Mouse (Mus musculus) liver, embryonic 13.5 days (tissue): ENCODE results near the gene Tenm4. TPM values are rescaled to one million over a fixed set of nuclear protein-coding genes. Genes with fewer than 3 reads are reported as not detected.

ENCODE experiments used
- ATAC-seq: fragments of 200-750 bp; cut with Nextera tagmentation; 2 replicates; pipeline ENCODE4 v1.8.0; 2017; ENCODE audit warnings: low read depth, mild to moderate bottlenecking, moderate number of reproducible peaks, moderate library complexity
- DNase-seq: peaks from one replicate; pipeline ENCODE4 v3.0.0; 2022
- H3K27ac ChIP-seq: fragments of 300-500 bp; sonication (generic); 2 replicates; pipeline ENCODE4 v1.5.1; 2015; ENCODE audit warnings: moderate library complexity, mild to moderate bottlenecking, inconsistent platforms
- H3K27me3 ChIP-seq: fragments of 300-500 bp; sonication (generic); 2 replicates; pipeline ENCODE4 v1.6.1; 2015; ENCODE audit warnings: mild to moderate bottlenecking, inconsistent platforms
- H3K36me3 ChIP-seq: fragments of 300-500 bp; sonication (generic); 2 replicates; pipeline ENCODE4 v1.6.1; 2015; ENCODE audit warnings: mild to moderate bottlenecking, inconsistent platforms
- H3K4me1 ChIP-seq: fragments of 300-500 bp; sonication (generic); replicated peaks from 2 replicates; pipeline ENCODE4 v1.6.1; 2015; ENCODE audit warnings: inconsistent platforms
- H3K4me2 ChIP-seq: fragments of 300-500 bp; sonication (generic); 2 replicates; pipeline ENCODE4 v1.6.1; 2015; ENCODE audit warnings: inconsistent platforms, mild to moderate bottlenecking, moderate library complexity
- H3K4me3 ChIP-seq: fragments of 300-500 bp; sonication (generic); replicated peaks from 2 replicates; pipeline ENCODE4 v1.5.1; 2015; ENCODE audit warnings: mild to moderate bottlenecking, inconsistent platforms
- H3K9ac ChIP-seq: fragments of 300-500 bp; sonication (generic); 2 replicates; pipeline ENCODE4 v1.6.1; 2015; ENCODE audit warnings: mild to moderate bottlenecking, inconsistent platforms
- H3K9me3 ChIP-seq: fragments of 300-500 bp; sonication (generic); replicated peaks from 2 replicates; pipeline ENCODE4 v1.6.1; 2016; ENCODE audit warnings: inconsistent platforms
- WGBS: fragments of 180-500 bp; shearing (Covaris S2); methylation state at CpG from one replicate; pipeline ENCODE4 v1.1.7; 2015; ENCODE audit not compliant: insufficient replicate concordance; 5-methylcytosine and 5-hydroxymethylcytosine counted together
- polyA plus RNA-seq: library from polyadenylated mRNA; unstranded; fragments of >200 nt; fragmentation: Nextera tagmentation; extraction: Ambion mirVana; gene quantifications from 2 replicates; pipeline ENCODE4 v1.2.1, GENCODE M21; 2015

Gene Tenm4
- polyA plus RNA-seq, 1 experiment from 2014 or later, result 0.47 TPM

GRCm38 (mm10) chr7:96265941-96266340 is 94.9 kb downstream of the Tenm4 start:
- Histone ChIP-seq H3K36me3 (no peaks in the 10 kb centered on the region), H3K9ac (no peak overlapping the region), H3K9me3 (no peaks in the 10 kb centered on the region), H3K27me3 (no peaks in the 10 kb centered on the region), H3K4me3 (no peak overlapping the region), H3K27ac (no peak overlapping the region), H3K4me2 (no peak overlapping the region), H3K4me1 (no peaks in the 10 kb centered on the region)
- ATAC-seq (no peak), DNase-seq (no peak)
- 75% methylated on average over 1 of the region's 1 CpGs for WGBS

- Histone ChIP-seq H3K4me3 (no peak overlapping the region), H3K27ac (no peak overlapping the region), H3K4me2 (no peak overlapping the region), H3K4me1 (no peaks in the 10 kb centered on the region), H3K27me3 (no peaks in the 10 kb centered on the region), H3K9ac (no peak overlapping the region), H3K9me3 (no peaks in the 10 kb centered on the region), H3K36me3 (no peaks in the 10 kb centered on the region)
- no peak for DNase-seq
- 33% methylated on average over 6 of the region's 6 CpGs for WGBS
- ATAC-seq, result no peak
Observed at GRCm38 (mm10) chr7:96267266-96267665, 96.2 kb downstream of the Tenm4 start.

- ATAC-seq (no peak), DNase-seq (no peak)
- no peak overlapping the region for H3K27ac ChIP-seq
- H3K4me1 ChIP-seq, result no peaks in the 10 kb centered on the region
- H3K4me3 ChIP-seq, result no peak overlapping the region
- H3K9ac ChIP-seq, result no peak overlapping the region
- 63% methylated on average over 4 of the region's 4 CpGs for WGBS
- no peaks in the 10 kb centered on the region for H3K27me3 ChIP-seq
- no peak overlapping the region for H3K4me2 ChIP-seq
- no peaks in the 10 kb centered on the region for H3K36me3 ChIP-seq
- no peaks in the 10 kb centered on the region; the same call in 1 of the 2 replicates for H3K9me3 ChIP-seq
Observed at GRCm38 (mm10) chr7:96270684-96271083, 99.6 kb downstream of the Tenm4 start.

- Histone ChIP-seq H3K4me3 (no peak overlapping the region), H3K4me2 (no peak overlapping the region), H3K9ac (no peak overlapping the region), H3K36me3 (no peaks in the 10 kb centered on the region), H3K27ac (no peak overlapping the region), H3K4me1 (no peaks in the 10 kb centered on the region), H3K27me3 (no peaks in the 10 kb centered on the region), H3K9me3 (no peaks in the 10 kb centered on the region; the same call in 1 of the 2 replicates)
- ATAC-seq (no peak), DNase-seq (no peak)
- WGBS, result 45% methylated on average over 3 of the region's 3 CpGs
Observed at GRCm38 (mm10) chr7:96272068-96272467, 101.0 kb downstream of the Tenm4 start.

GRCm38 (mm10) chr7:96274486-96274885 is 103.4 kb downstream of the Tenm4 start:
- no peaks in the 10 kb centered on the region; the same call in 1 of the 2 replicates for H3K9me3 ChIP-seq
- H3K27me3 ChIP-seq, result no peaks in the 10 kb centered on the region
- no peaks in the 10 kb centered on the region for H3K36me3 ChIP-seq
- no peak overlapping the region for H3K27ac ChIP-seq
- H3K4me3 ChIP-seq, result no peak overlapping the region
- H3K4me2 ChIP-seq, result no peak overlapping the region
- no peak for DNase-seq
- no peak for ATAC-seq
- H3K9ac ChIP-seq, result no peak overlapping the region
- H3K4me1 ChIP-seq, result no peaks in the 10 kb centered on the region
- 63% methylated on average over 2 of the region's 2 CpGs for WGBS

GRCm38 (mm10) chr7:96277550-96277949 is 106.5 kb downstream of the Tenm4 start:
- no peaks in the 10 kb centered on the region for H3K27me3 ChIP-seq
- no peak for ATAC-seq
- 83% methylated on average over 10 of the region's 10 CpGs for WGBS

GRCm38 (mm10) chr7:96278378-96278777 is 107.3 kb downstream of the Tenm4 start:
- Histone ChIP-seq H3K9ac (no peak overlapping the region), H3K4me3 (no peak overlapping the region), H3K9me3 (no peaks in the 10 kb centered on the region; the same call in 1 of the 2 replicates), H3K27me3 (no peaks in the 10 kb centered on the region), H3K4me2 (no peak overlapping the region), H3K36me3 (no peaks in the 10 kb centered on the region), H3K4me1 (no peaks in the 10 kb centered on the region), H3K27ac (no peak overlapping the region)
- WGBS, result 80% methylated on average over 11 of the region's 11 CpGs
- ATAC-seq, result no peak
- no peak for DNase-seq

More at GRCm38 (mm10) chr7:96277550-96277949, 106.5 kb downstream of the Tenm4 start:
- no peak overlapping the region for H3K4me3 ChIP-seq
- no peak for DNase-seq
- H3K9ac ChIP-seq, result no peak overlapping the region
- no peaks in the 10 kb centered on the region for H3K4me1 ChIP-seq
- no peak overlapping the region for H3K27ac ChIP-seq
- no peaks in the 10 kb centered on the region; the same call in 1 of the 2 replicates for H3K9me3 ChIP-seq
- H3K36me3 ChIP-seq, result no peaks in the 10 kb centered on the region
- H3K4me2 ChIP-seq, result no peak overlapping the region

- Histone ChIP-seq H3K4me3 (no peak overlapping the region), H3K9ac (no peak overlapping the region), H3K27me3 (no peaks in the 10 kb centered on the region), H3K4me2 (no peak overlapping the region), H3K36me3 (no peaks in the 10 kb centered on the region), H3K4me1 (no peaks in the 10 kb centered on the region), H3K9me3 (no peaks in the 10 kb centered on the region), H3K27ac (no peak overlapping the region)
- DNase-seq (no peak), ATAC-seq (no peak)
- WGBS, result 61% methylated on average over 4 of the region's 4 CpGs
Observed at GRCm38 (mm10) chr7:96280795-96281194, 109.7 kb downstream of the Tenm4 start.

GRCm38 (mm10) chr7:96290576-96290975 is 119.5 kb downstream of the Tenm4 start:
- H3K36me3 ChIP-seq, result no peaks in the 10 kb centered on the region
- no peak for ATAC-seq
- DNase-seq, result no peak
- WGBS, result 72% methylated on average over 2 of the region's 2 CpGs
- H3K27ac ChIP-seq, result no peak overlapping the region
- no peak overlapping the region for H3K9ac ChIP-seq
- H3K27me3 ChIP-seq, result no peaks in the 10 kb centered on the region
- H3K4me2 ChIP-seq, result no peak overlapping the region
- H3K4me1 ChIP-seq, result no peaks in the 10 kb centered on the region
- no peak overlapping the region for H3K4me3 ChIP-seq
- H3K9me3 ChIP-seq, result no peaks in the 10 kb centered on the region

GRCm38 (mm10) chr7:96295959-96296358 is 124.9 kb downstream of the Tenm4 start:
- H3K9me3 ChIP-seq, result no peaks in the 10 kb centered on the region
- H3K27me3 ChIP-seq, result no peaks in the 10 kb centered on the region
- H3K36me3 ChIP-seq, result no peaks in the 10 kb centered on the region
- DNase-seq (no peak), ATAC-seq (no peak)
- no peak overlapping the region for H3K4me2 ChIP-seq
- no peaks in the 10 kb centered on the region for H3K4me1 ChIP-seq
- no peak overlapping the region for H3K27ac ChIP-seq
- 67% methylated on average over 5 of the region's 5 CpGs for WGBS
- H3K4me3 ChIP-seq, result no peak overlapping the region
- H3K9ac ChIP-seq, result no peak overlapping the region

- Histone ChIP-seq H3K27ac (no peak overlapping the region), H3K27me3 (no peaks in the 10 kb centered on the region), H3K36me3 (no peaks in the 10 kb centered on the region), H3K9ac (no peak overlapping the region), H3K4me3 (no peak overlapping the region), H3K9me3 (no peaks in the 10 kb centered on the region), H3K4me1 (no peaks in the 10 kb centered on the region), H3K4me2 (no peak overlapping the region)
- DNase-seq (no peak), ATAC-seq (no peak)
- 58% methylated on average over 8 of the region's 8 CpGs for WGBS
Observed at GRCm38 (mm10) chr7:96300826-96301397, 129.9 kb downstream of the Tenm4 start.

GRCm38 (mm10) chr7:96301813-96302212 is 130.8 kb downstream of the Tenm4 start:
- 40% methylated on average over 2 of the region's 3 CpGs for WGBS
- ATAC-seq (no peak), DNase-seq (no peak)
- Histone ChIP-seq H3K9me3 (no peaks in the 10 kb centered on the region), H3K4me3 (no peak overlapping the region), H3K36me3 (no peaks in the 10 kb centered on the region), H3K4me1 (no peaks in the 10 kb centered on the region), H3K9ac (no peak overlapping the region), H3K27me3 (no peaks in the 10 kb centered on the region), H3K27ac (no peak overlapping the region), H3K4me2 (no peak overlapping the region)
